Mouse (Mus musculus) hindbrain, embryonic 12.5 days (tissue): ENCODE results near the gene Hist4h4. TPM values are rescaled to one million over a fixed set of nuclear protein-coding genes. Genes with fewer than 3 reads are reported as not detected.
A peak's percentile ranks its signal among the peaks of the same experiment; 100 is the strongest.

Source experiments
- ATAC-seq: fragments of 200-750 bp; cut with Nextera tagmentation; 2 replicates; pipeline ENCODE4 v1.8.0; 2017; ENCODE audit warnings: moderate TSS enrichment; ENCODE audit not compliant: low FRiP score
- H3K27ac ChIP-seq: fragments of 300-500 bp; sonication (generic); 2 replicates; pipeline ENCODE4 v1.5.1; 2016; ENCODE audit warnings: mild to moderate bottlenecking
- H3K27me3 ChIP-seq: fragments of 300-500 bp; sonication (generic); 2 replicates; pipeline ENCODE4 v1.6.1; 2016; ENCODE audit warnings: mild to moderate bottlenecking
- H3K36me3 ChIP-seq: fragments of 300-500 bp; sonication (generic); 2 replicates; pipeline ENCODE4 v1.6.1; 2016; ENCODE audit warnings: mild to moderate bottlenecking
- H3K4me1 ChIP-seq: fragments of 300-500 bp; sonication (generic); 2 replicates; pipeline ENCODE4 v1.6.1; 2016
- H3K4me2 ChIP-seq: fragments of 300-500 bp; sonication (generic); replicated peaks from 2 replicates; pipeline ENCODE4 v1.6.1; 2016; ENCODE audit warnings: mild to moderate bottlenecking
- H3K4me3 ChIP-seq: fragments of 300-500 bp; sonication (generic); 2 replicates; pipeline ENCODE4 v1.5.1; 2016; ENCODE audit warnings: mild to moderate bottlenecking
- H3K9ac ChIP-seq: fragments of 300-500 bp; sonication (generic); 2 replicates; pipeline ENCODE4 v1.6.1; 2016; ENCODE audit warnings: mild to moderate bottlenecking, moderate library complexity
- H3K9me3 ChIP-seq: fragments of 300-500 bp; sonication (generic); replicated peaks from 2 replicates; pipeline ENCODE4 v1.6.1; 2016; ENCODE audit warnings: mild to moderate bottlenecking
- WGBS: fragments of 180-500 bp; shearing (Covaris S2); methylation state at CpG from one replicate; pipeline ENCODE4 v1.1.7; 2016; 5-methylcytosine and 5-hydroxymethylcytosine counted together
- polyA plus RNA-seq: library from polyadenylated mRNA; unstranded; fragments of >200 nt; fragmentation: Nextera tagmentation; extraction: Ambion mirVana; gene quantifications from 2 replicates; pipeline ENCODE4 v1.2.1, GENCODE M21; 2016

Gene Hist4h4
- 0.51 and 0.72 TPM in 2 replicates for polyA plus RNA-seq

DNA sequence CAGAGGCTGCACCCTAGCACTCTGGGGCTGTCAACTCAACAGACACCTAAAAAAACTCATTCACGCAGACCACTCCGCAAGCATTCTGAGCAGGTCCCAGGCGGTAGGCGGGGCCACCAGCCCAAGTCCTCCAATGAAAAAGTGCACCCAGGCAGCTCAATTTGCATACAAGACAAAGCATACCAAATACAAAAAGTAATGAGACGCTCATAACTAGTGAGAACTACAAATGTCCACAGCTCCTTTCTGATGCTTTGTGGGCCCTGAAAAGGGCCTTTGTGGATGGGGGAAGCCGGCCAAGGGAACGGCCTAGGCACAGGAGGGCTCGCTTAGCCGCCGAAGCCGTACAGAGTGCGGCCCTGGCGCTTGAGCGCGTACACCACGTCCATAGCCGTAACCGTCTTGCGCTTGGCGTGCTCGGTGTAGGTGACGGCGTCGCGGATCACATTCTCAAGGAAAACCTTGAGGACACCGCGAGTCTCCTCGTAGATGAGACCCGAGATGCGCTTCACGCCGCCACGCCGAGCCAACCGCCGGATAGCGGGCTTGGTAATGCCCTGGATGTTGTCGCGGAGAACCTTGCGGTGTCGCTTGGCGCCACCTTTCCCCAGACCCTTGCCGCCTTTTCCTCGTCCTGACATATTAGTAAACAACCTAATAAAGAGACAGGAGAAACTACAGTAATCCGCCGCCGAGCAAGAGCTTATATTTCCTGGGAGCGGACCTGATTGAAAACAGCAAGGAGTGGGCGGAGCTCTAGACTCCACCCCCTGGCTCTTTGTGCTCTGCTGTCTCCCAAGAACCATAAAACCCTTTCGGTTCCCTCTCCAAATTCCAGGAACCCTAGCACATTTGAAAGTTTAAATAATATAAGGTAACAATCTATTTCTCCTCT, at the start of gene Hist4h4:
Gene Hist4h4, minus strand, starts transcription at position 677 of the 895 bp plus-strand sequence.
- Histone ChIP-seq H3K4me3 (peak within 1 kb of the TSS; percentile 75), H3K27ac (peak within 1 kb of the TSS; percentile 100), H3K9me3 (no peaks in the 10 kb centered on the region), H3K4me2 (peak within 1 kb of the TSS; percentile 75), H3K9ac (peak within 1 kb of the TSS; percentile 90), H3K27me3 (no peaks in the 10 kb centered on the region), H3K36me3 (no peaks in the 10 kb centered on the region), H3K4me1 (peaks cover 18% of the 10 kb centered on the region)
- under 1% methylated on average over 50 of the region's 50 CpGs for WGBS
- ATAC-seq, result peak; percentile 77

DNA sequence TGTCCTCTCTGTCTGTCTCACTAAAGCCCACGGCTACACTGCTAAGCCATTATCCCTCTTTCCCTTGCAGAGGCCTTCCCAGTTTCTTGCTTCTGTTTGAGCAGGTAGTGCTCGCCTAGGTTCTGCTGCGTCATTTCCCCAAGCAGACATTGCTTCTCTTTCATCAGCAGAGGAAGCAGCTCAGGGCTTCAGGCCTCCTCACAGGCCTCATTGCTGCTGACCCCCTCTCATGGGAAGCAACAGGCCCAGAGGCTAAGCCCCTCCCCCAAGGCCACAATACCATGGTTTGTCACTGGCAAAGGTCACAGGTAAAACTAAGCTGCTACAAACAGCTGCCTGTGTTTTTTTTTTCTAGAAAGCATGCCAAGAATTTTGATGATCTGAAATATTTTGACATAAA, 48.5 kb upstream of the Hist4h4 start:
- no peaks in the 10 kb centered on the region for H3K36me3 ChIP-seq
- H3K27ac ChIP-seq, result no peak overlapping the region
- H3K9me3 ChIP-seq, result no peaks in the 10 kb centered on the region
- no peaks in the 10 kb centered on the region for H3K27me3 ChIP-seq
- 62% methylated on average over 3 of the region's 3 CpGs for WGBS
- ATAC-seq, result no peak
- H3K9ac ChIP-seq, result no peak overlapping the region
- H3K4me3 ChIP-seq, result no peak overlapping the region
- peaks cover 5% of the 10 kb centered on the region; the same call in 1 of the 2 replicates for H3K4me1 ChIP-seq
- H3K4me2 ChIP-seq, result no peak overlapping the region

- no peak overlapping the region for H3K9ac ChIP-seq
- H3K9me3 ChIP-seq, result no peaks in the 10 kb centered on the region
- H3K36me3 ChIP-seq, result no peaks in the 10 kb centered on the region
- H3K4me1 ChIP-seq, result peaks cover 5% of the 10 kb centered on the region; the same call in 1 of the 2 replicates
- no peak overlapping the region for H3K4me3 ChIP-seq
- WGBS, result 75% methylated on average over 4 of the region's 4 CpGs
- H3K4me2 ChIP-seq, result no peak overlapping the region
- no peaks in the 10 kb centered on the region for H3K27me3 ChIP-seq
- no peak for ATAC-seq
- H3K27ac ChIP-seq, result no peak overlapping the region
These were observed 48.1 kb upstream of the Hist4h4 start for GRCm38 (mm10) chr6:136852348-136852747.

- H3K9ac ChIP-seq, result no peak overlapping the region
- H3K4me1 ChIP-seq, result peaks cover 5% of the 10 kb centered on the region; the same call in 1 of the 2 replicates
- no peak overlapping the region for H3K4me2 ChIP-seq
- WGBS, result 80% methylated on average over 6 of the region's 6 CpGs
- no peaks in the 10 kb centered on the region for H3K36me3 ChIP-seq
- no peak overlapping the region for H3K27ac ChIP-seq
- no peak overlapping the region for H3K4me3 ChIP-seq
- H3K9me3 ChIP-seq, result no peaks in the 10 kb centered on the region
- no peaks in the 10 kb centered on the region for H3K27me3 ChIP-seq
- no peak for ATAC-seq
These were observed 46.1 kb upstream of the Hist4h4 start for GRCm38 (mm10) chr6:136850267-136850666.

DNA sequence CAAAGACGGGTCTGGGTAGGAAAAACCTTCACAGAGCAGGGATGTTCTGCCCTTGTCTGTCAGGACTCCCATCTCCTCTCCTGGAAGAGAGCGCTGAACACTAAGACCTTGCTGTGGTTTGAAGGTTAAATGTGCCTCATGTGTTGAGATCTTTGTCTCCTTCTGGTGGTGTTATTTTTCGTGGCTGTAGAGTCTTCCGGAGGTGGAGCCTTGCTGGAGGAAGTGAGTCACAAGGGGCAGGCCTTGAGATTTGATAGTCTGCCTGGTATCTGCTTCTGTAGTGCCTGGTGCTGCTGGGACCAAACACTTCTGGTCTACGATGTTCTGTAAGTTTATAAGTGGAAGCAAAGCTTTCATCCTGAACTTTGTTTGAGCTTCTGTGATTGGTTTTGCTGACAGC, 44.8 kb upstream of the Hist4h4 start:
- H3K4me1 ChIP-seq, result peaks cover 5% of the 10 kb centered on the region; the same call in 1 of the 2 replicates
- H3K36me3 ChIP-seq, result no peaks in the 10 kb centered on the region
- H3K27me3 ChIP-seq, result no peaks in the 10 kb centered on the region
- no peak overlapping the region for H3K4me2 ChIP-seq
- H3K27ac ChIP-seq, result no peak overlapping the region
- WGBS, result 89% methylated on average over 5 of the region's 5 CpGs
- H3K4me3 ChIP-seq, result no peak overlapping the region
- no peak for ATAC-seq
- H3K9me3 ChIP-seq, result no peaks in the 10 kb centered on the region
- no peak overlapping the region for H3K9ac ChIP-seq

DNA sequence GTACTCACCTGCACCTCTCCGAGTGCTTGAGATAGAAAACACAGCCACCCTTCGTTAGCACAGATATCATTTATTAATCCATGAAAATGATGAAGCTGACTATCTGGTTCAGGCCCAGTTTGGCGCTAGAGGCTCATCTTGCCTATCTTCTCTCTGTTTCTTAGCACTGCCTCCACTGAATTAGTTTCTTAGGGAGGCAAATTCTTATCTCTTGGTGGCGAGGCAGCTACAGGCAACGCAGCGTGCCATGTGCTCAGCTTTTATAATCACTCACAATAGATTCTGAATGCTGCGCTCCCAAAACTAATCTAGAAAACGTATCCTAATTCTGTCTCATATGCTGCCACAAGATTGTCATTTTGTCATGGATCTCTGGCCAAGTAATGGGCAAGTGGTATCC, 44.2 kb upstream of the Hist4h4 start:
- H3K4me3 ChIP-seq, result no peak overlapping the region
- H3K4me1 ChIP-seq, result peaks cover 5% of the 10 kb centered on the region; the same call in 1 of the 2 replicates
- no peaks in the 10 kb centered on the region for H3K9me3 ChIP-seq
- 90% methylated on average over 8 of the region's 8 CpGs for WGBS
- no peaks in the 10 kb centered on the region for H3K36me3 ChIP-seq
- no peak overlapping the region for H3K27ac ChIP-seq
- H3K27me3 ChIP-seq, result no peaks in the 10 kb centered on the region
- no peak overlapping the region for H3K9ac ChIP-seq
- H3K4me2 ChIP-seq, result no peak overlapping the region
- ATAC-seq, result no peak

GRCm38 (mm10) chr6:136847790-136848189, 43.6 kb upstream of the Hist4h4 start:
- WGBS, result 28% methylated on average over 2 of the region's 2 CpGs
- Histone ChIP-seq H3K9me3 (no peaks in the 10 kb centered on the region), H3K27ac (no peak overlapping the region), H3K4me1 (peaks cover 3% of the 10 kb centered on the region; the same call in 1 of the 2 replicates), H3K4me2 (no peak overlapping the region), H3K9ac (no peak overlapping the region), H3K27me3 (no peaks in the 10 kb centered on the region), H3K36me3 (no peaks in the 10 kb centered on the region), H3K4me3 (no peak overlapping the region)
- no peak for ATAC-seq

- Histone ChIP-seq H3K36me3 (no peaks in the 10 kb centered on the region), H3K4me3 (no peak overlapping the region), H3K9me3 (no peaks in the 10 kb centered on the region), H3K9ac (no peak overlapping the region), H3K27ac (no peak overlapping the region), H3K4me1 (peaks cover under 1% of the 10 kb centered on the region; the same call in 1 of the 2 replicates), H3K27me3 (no peaks in the 10 kb centered on the region), H3K4me2 (no peak overlapping the region)
- ATAC-seq, result no peak
- WGBS, result 90% methylated on average over 3 of the region's 3 CpGs
These were observed 43.1 kb upstream of the Hist4h4 start for GRCm38 (mm10) chr6:136847267-136847666.

DNA sequence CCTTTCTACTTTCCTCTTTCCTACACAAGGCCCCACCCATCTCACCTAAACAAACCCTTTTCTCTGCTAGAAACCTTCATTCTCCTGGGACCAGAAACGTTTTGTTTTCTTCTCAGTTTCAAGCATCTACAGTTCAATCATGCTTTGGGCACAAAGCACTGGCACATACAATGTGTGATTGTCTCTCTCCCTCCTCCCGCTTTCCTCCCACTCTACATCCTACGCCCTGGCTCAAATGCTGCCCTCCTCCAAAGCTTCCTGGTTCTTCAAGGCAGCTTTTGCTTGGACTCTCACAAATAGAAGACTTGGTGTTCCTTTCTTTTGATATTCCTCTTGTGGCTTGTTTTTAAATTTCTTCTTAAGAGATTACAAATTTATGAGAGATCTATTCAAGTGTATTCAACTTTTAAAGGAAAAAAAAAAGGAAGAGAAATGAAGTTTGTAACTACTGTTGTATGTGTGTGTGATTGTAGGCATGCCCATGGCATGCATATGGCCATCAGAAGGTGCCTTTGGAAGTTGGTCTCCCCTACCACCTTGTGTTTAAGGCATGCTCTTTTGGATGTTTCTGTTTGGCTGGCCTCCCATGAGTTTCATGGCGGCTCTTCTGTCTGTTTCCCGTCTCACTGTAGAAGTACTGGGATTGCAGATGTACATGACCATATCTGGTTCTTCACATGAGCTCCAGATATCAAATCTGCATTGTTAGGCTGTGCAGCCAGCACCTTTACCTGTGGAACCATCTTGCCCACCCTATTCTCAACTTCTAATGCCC, 41.7 kb upstream of the Hist4h4 start:
- Histone ChIP-seq H3K4me3 (no peak overlapping the region), H3K4me2 (no peak overlapping the region), H3K27me3 (no peaks in the 10 kb centered on the region), H3K4me1 (no peaks in the 10 kb centered on the region), H3K27ac (no peak overlapping the region), H3K9me3 (no peaks in the 10 kb centered on the region), H3K9ac (no peak overlapping the region), H3K36me3 (no peaks in the 10 kb centered on the region)
- 66% methylated on average over 5 of the region's 5 CpGs for WGBS
- ATAC-seq, result no peak

GRCm38 (mm10) chr6:136844903-136845302, 40.7 kb upstream of the Hist4h4 start:
- WGBS, result 53% methylated on average over 2 of the region's 2 CpGs
- ATAC-seq, result no peak

DNA sequence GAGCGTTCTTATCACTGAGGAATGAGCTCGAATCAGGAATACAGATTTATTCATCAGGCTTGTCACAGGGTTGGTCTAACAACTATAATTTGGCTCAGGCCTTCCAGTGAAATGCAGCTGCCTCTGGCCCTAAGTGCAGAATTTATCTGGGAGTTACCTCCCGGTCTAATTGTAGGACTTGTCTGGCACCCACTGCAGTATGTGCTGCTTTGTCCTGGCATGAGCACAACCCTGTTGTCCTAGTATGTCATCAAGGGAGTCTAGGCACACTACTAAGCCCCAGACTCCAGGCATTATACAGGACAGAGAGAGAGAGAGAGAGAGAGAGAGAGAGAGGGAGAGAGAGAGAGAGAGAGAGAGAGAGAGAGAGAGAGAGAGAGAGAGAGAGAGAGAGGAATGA, 33.1 kb upstream of the Hist4h4 start:
- Histone ChIP-seq H3K4me1 (no peaks in the 10 kb centered on the region), H3K9ac (no peak overlapping the region), H3K4me3 (no peak overlapping the region), H3K9me3 (no peaks in the 10 kb centered on the region), H3K4me2 (no peak overlapping the region), H3K27ac (no peak overlapping the region), H3K27me3 (no peaks in the 10 kb centered on the region), H3K36me3 (no peaks in the 10 kb centered on the region)
- WGBS, result 86% methylated on average over 3 of the region's 3 CpGs
- ATAC-seq, result no peak

More at GRCm38 (mm10) chr6:136844903-136845302, 40.7 kb upstream of the Hist4h4 start:
- H3K4me1 ChIP-seq, result no peaks in the 10 kb centered on the region
- H3K27me3 ChIP-seq, result no peaks in the 10 kb centered on the region
- no peak overlapping the region for H3K4me2 ChIP-seq
- no peaks in the 10 kb centered on the region for H3K9me3 ChIP-seq
- H3K9ac ChIP-seq, result no peak overlapping the region
- H3K4me3 ChIP-seq, result no peak overlapping the region
- no peak overlapping the region for H3K27ac ChIP-seq
- no peaks in the 10 kb centered on the region for H3K36me3 ChIP-seq

DNA sequence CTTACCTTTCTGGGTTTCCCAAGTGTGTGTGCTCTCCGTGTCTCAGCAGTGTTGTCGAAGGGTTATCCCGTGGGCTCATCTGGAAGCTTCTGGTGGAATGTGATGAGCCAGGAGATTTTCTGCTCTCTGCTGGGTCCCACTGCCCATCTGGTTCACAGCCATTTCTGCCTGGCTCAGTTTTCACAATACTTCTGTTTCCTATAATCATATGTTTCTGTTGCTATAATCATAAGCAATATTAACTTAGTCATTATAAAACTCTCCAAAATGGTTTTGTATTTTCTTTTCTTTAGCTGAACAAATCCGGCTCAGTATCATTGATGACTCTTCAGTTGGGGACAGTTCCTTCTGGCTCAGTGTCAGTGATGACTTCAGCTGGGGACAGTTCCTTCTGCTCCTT, 31.1 kb upstream of the Hist4h4 start, which contains the start of gene Smco3:
Gene Smco3, minus strand, starts transcription at position 101 of the 400 bp plus-strand sequence.
- ATAC-seq, result no peak
- H3K9ac ChIP-seq, result no peak within 1 kb of the TSS
- peaks cover 4% of the 10 kb centered on the region for H3K27me3 ChIP-seq
- H3K9me3 ChIP-seq, result no peaks in the 10 kb centered on the region
- H3K36me3 ChIP-seq, result no peaks in the 10 kb centered on the region
- no peaks in the 10 kb centered on the region for H3K4me1 ChIP-seq
- WGBS, result 63% methylated on average over 4 of the region's 4 CpGs
- no peak within 1 kb of the TSS for H3K27ac ChIP-seq
- H3K4me3 ChIP-seq, result no peak within 1 kb of the TSS
- no peak within 1 kb of the TSS for H3K4me2 ChIP-seq
